ENCODE assay signal across 8 mouse cellular contexts in the genomic region with DNA sequence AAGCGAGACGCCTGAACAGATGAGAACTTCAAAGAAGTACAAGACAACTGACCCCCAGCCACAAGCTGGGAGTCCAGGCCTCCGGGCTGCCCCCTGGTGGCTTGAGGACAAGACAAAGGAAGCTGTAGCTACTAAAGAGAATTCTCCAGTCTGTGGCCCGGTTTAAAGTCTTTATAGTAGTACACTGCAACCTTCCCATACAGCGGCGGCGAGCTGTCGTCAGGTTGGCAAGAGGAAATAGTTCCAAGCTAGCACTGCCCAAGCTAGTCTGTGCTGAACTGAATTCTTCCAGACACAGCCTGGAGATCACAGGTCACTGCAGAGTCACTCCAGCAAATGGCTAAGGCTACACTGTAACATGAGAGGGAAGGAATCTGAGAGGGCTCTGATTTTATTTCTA. TPM values are rescaled to one million over a fixed set of nuclear protein-coding genes. Genes with fewer than 3 reads are reported as not detected.
DNase-seq lines count a peak whose midpoint lies in the region; ATAC-seq and TF ChIP-seq lines count a peak whose summit lies in the region.

No protein-coding gene starts in this region.

- H3K9me3 ChIP-seq in kidney, postnatal 0 days (replicated peaks; ENCODE audit: low read length) = no peaks in the 10 kb centered on the region
- H3K9me3 ChIP-seq in stomach, postnatal 0 days (ENCODE audit: control insufficient read depth, low read length) = no peaks in the 10 kb centered on the region

- TF ChIP-seq EP300 in stomach, postnatal 0 days (optimal IDR thresholded peaks at IDR 0.05) = no peak

- H3K27ac ChIP-seq in kidney, postnatal 0 days = no peak overlapping the region
- no peak overlapping the region for H3K27ac ChIP-seq in stomach, postnatal 0 days (replicated peaks)

- H3K4me3 ChIP-seq in kidney, postnatal 0 days (replicated peaks; ENCODE audit: low read depth, low read length) = no peak overlapping the region
- no peak overlapping the region for H3K4me3 ChIP-seq in stomach, postnatal 0 days (ENCODE audit: low read depth, low read length)

- 0 out of 2 replicates have a peak overlapping the region, but pooled peaks have one; percentile 3 for H3K9ac ChIP-seq in kidney, postnatal 0 days (ENCODE audit: low read depth, low read length)
- H3K9ac ChIP-seq in stomach, postnatal 0 days (ENCODE audit: low read length) = no peak overlapping the region

- no peaks in the 10 kb centered on the region for H3K27me3 ChIP-seq in kidney, postnatal 0 days (ENCODE audit: insufficient read depth, low read length)
- no peaks in the 10 kb centered on the region for H3K27me3 ChIP-seq in stomach, postnatal 0 days (ENCODE audit: control insufficient read depth, insufficient read depth, low read length)

- 20% methylated on average over 8 of the region's 8 CpGs for WGBS in kidney, postnatal 0 days
- WGBS in stomach, postnatal 0 days = 64% methylated on average over 8 of the region's 8 CpGs

- H3K4me1 ChIP-seq in kidney, postnatal 0 days (replicated peaks; ENCODE audit: insufficient read depth, low read length) = no peaks in the 10 kb centered on the region
- no peaks in the 10 kb centered on the region for H3K4me1 ChIP-seq in stomach, postnatal 0 days (replicated peaks; ENCODE audit: control insufficient read depth, insufficient read depth)

- H3K36me3 ChIP-seq in kidney, postnatal 0 days (ENCODE audit: insufficient read depth, low read length) = peaks cover 54% of the 10 kb centered on the region
- H3K36me3 ChIP-seq in stomach, postnatal 0 days (ENCODE audit: control insufficient read depth, insufficient read depth, low read length) = peaks cover 39% of the 10 kb centered on the region

- ATAC-seq in CD4-positive, CD25-positive, alpha-beta regulatory T cell, adult 4 months = no peak
- peak; percentile 54; the same call in 1 of the 2 replicates for ATAC-seq in kidney, postnatal 0 days (replicated peaks; ENCODE audit: low FRiP score, low read depth)
- no peak for ATAC-seq in stomach, postnatal 0 days (ENCODE audit: low FRiP score, low TSS enrichment)

- DNase-seq in CD4-positive, CD25-positive, alpha-beta regulatory T cell, adult 2 months (ENCODE audit: low read depth, low spot score) = peak; percentile 6
- DNase-seq in thymus, postnatal 14 days = peak; percentile 38
- no peak for DNase-seq in thymus, postnatal 0 days (ENCODE audit: low spot score)
- DNase-seq in gastrocnemius, adult 18-20 months (ENCODE audit: low spot score) = peak; percentile 73
- DNase-seq in kidney, postnatal 0 days (ENCODE audit: low spot score) = peak; percentile 82
- peak; percentile 64 to 66 for DNase-seq in lung, postnatal 4 days
- peak; percentile 49 for DNase-seq in stomach, postnatal 0 days (ENCODE audit: low spot score)

- TF ChIP-seq CTCF in kidney, postnatal 0 days (IDR thresholded peaks at IDR 0.05; ENCODE audit: low read depth) = peak; percentile 73
- peak; percentile 76 for TF ChIP-seq CTCF in stomach, postnatal 0 days (IDR thresholded peaks at IDR 0.05; ENCODE audit: low read depth)

- H3K4me2 ChIP-seq in kidney, postnatal 0 days (ENCODE audit: low read length) = no peak overlapping the region
- no peak overlapping the region for H3K4me2 ChIP-seq in stomach, postnatal 0 days (replicated peaks; ENCODE audit: low read depth)

RNA-seq across cellular contexts. Expression of a gene that starts 52.0 kb away (rescaled TPM):
- 10 to 100 TPM in 1 of 2 experiments, 1 to 10 TPM in 1; 9.0 to 14.0 TPM for polyA plus RNA-seq in CD4-positive, CD25-positive, alpha-beta regulatory T cell, adult 4 months (2017; shearing (Covaris generic))
- polyA plus RNA-seq in thymus, postnatal 0 days (2015; fragmentation: Nextera tagmentation; extraction: Ambion mirVana) = 25.0 and 37.1 TPM in 2 replicates
- total RNA-seq in gastrocnemius, adult 18-20 months (2021) = 10 to 100 TPM; 34.0 to 37.7 TPM
- 20.4 and 20.9 TPM in 2 replicates for polyA plus RNA-seq in kidney, postnatal 0 days (2015; fragmentation: Nextera tagmentation; extraction: Ambion mirVana)
- polyA plus RNA-seq in stomach, postnatal 0 days (2015; fragmentation: Nextera tagmentation; extraction: Ambion mirVana) = 12.6 and 13.7 TPM in 2 replicates
